Mouse (Mus musculus): ENCODE data around the gene Lrrc66. TPM values are rescaled to one million over a fixed set of nuclear protein-coding genes. Genes with fewer than 3 reads are reported as not detected.

Lrrc66 gene
- total RNA-seq, 1 experiment from 2014 or later, result 2.4 TPM

- ATAC-seq (replicated peaks in 1 of 2; ENCODE audit: insufficient read depth in 1 of 2, low FRiP score in 2 of 2, low TSS enrichment in 1 of 2, low read depth in 1 of 2, poor library complexity in 2 of 2, severe bottlenecking in 2 of 2), result no peak
These were observed 55.6 kb downstream of the Lrrc66 start for GRCm38 (mm10) chr5:73576708-73577107.

GRCm38 (mm10) chr5:73574616-73575015, 57.7 kb downstream of the Lrrc66 start:
- no peak for ATAC-seq (replicated peaks in 1 of 2; ENCODE audit: insufficient read depth in 1 of 2, low FRiP score in 2 of 2, low TSS enrichment in 1 of 2, low read depth in 1 of 2, poor library complexity in 2 of 2, severe bottlenecking in 2 of 2)

- no peak for ATAC-seq (replicated peaks in 1 of 2; ENCODE audit: insufficient read depth in 1 of 2, low FRiP score in 2 of 2, low TSS enrichment in 1 of 2, low read depth in 1 of 2, poor library complexity in 2 of 2, severe bottlenecking in 2 of 2)
These were observed 58.5 kb downstream of the Lrrc66 start for GRCm38 (mm10) chr5:73573789-73574188.

GRCm38 (mm10) chr5:73572846-73573245, 59.5 kb downstream of the Lrrc66 start:
- ATAC-seq (replicated peaks in 1 of 2; ENCODE audit: insufficient read depth in 1 of 2, low FRiP score in 2 of 2, low TSS enrichment in 1 of 2, low read depth in 1 of 2, poor library complexity in 2 of 2, severe bottlenecking in 2 of 2), result no peak

- no peak for ATAC-seq (replicated peaks in 1 of 2; ENCODE audit: insufficient read depth in 1 of 2, low FRiP score in 2 of 2, low TSS enrichment in 1 of 2, low read depth in 1 of 2, poor library complexity in 2 of 2, severe bottlenecking in 2 of 2)
These were observed 60.8 kb downstream of the Lrrc66 start for GRCm38 (mm10) chr5:73571395-73572156.

GRCm38 (mm10) chr5:73569181-73569580, 63.1 kb downstream of the Lrrc66 start:
- no peak for ATAC-seq (replicated peaks in 1 of 2; ENCODE audit: insufficient read depth in 1 of 2, low FRiP score in 2 of 2, low TSS enrichment in 1 of 2, low read depth in 1 of 2, poor library complexity in 2 of 2, severe bottlenecking in 2 of 2)

- no peak for ATAC-seq (replicated peaks in 1 of 2; ENCODE audit: insufficient read depth in 1 of 2, low FRiP score in 2 of 2, low TSS enrichment in 1 of 2, low read depth in 1 of 2, poor library complexity in 2 of 2, severe bottlenecking in 2 of 2)
These were observed 65.4 kb downstream of the Lrrc66 start for GRCm38 (mm10) chr5:73566892-73567291.

- ATAC-seq (replicated peaks in 1 of 2; ENCODE audit: insufficient read depth in 1 of 2, low FRiP score in 2 of 2, low TSS enrichment in 1 of 2, low read depth in 1 of 2, poor library complexity in 2 of 2, severe bottlenecking in 2 of 2), result no peak
These were observed 66.2 kb downstream of the Lrrc66 start for GRCm38 (mm10) chr5:73566119-73566518.

GRCm38 (mm10) chr5:73564038-73564437, 68.3 kb downstream of the Lrrc66 start:
- ATAC-seq (replicated peaks in 1 of 2; ENCODE audit: insufficient read depth in 1 of 2, low FRiP score in 2 of 2, low TSS enrichment in 1 of 2, low read depth in 1 of 2, poor library complexity in 2 of 2, severe bottlenecking in 2 of 2), result no peak

GRCm38 (mm10) chr5:73558756-73559155, 73.6 kb downstream of the Lrrc66 start:
- no peak for ATAC-seq (replicated peaks in 1 of 2; ENCODE audit: insufficient read depth in 1 of 2, low FRiP score in 2 of 2, low TSS enrichment in 1 of 2, low read depth in 1 of 2, poor library complexity in 2 of 2, severe bottlenecking in 2 of 2)

- ATAC-seq (replicated peaks in 1 of 2; ENCODE audit: insufficient read depth in 1 of 2, low FRiP score in 2 of 2, low TSS enrichment in 1 of 2, low read depth in 1 of 2, poor library complexity in 2 of 2, severe bottlenecking in 2 of 2), result no peak
These were observed 75.4 kb downstream of the Lrrc66 start for GRCm38 (mm10) chr5:73556733-73557425.

Other genes with a start within 250 kb of the Lrrc66 start
- gene Cwh43, start 226.5 kb downstream of the Lrrc66 start, total RNA-seq (2017), result not detected in 2 replicates
- gene Dcun1d4, start 151.5 kb downstream of the Lrrc66 start, total RNA-seq (2017), result 18.2 and 21.6 TPM in 2 replicates
- gene Sgcb, start 15.3 kb upstream of the Lrrc66 start, total RNA-seq (2017), result 5.8 and 6.5 TPM in 2 replicates
- 0.25 TPM in 1 of 2 replicates, not detected in the other for gene Spata18, start 18.9 kb upstream of the Lrrc66 start, total RNA-seq (2017)

Measured in hematopoietic stem cell, adult 5-6 weeks (primary cell).